Mouse (Mus musculus): Measurements from ENCODE around the gene Slc7a5. TPM values are rescaled to one million over a fixed set of nuclear protein-coding genes. Genes with fewer than 3 reads are reported as not detected.

The Slc7a5 gene
- total RNA-seq (2017), result 27.6 and 44.5 TPM in 2 replicates

DNA sequence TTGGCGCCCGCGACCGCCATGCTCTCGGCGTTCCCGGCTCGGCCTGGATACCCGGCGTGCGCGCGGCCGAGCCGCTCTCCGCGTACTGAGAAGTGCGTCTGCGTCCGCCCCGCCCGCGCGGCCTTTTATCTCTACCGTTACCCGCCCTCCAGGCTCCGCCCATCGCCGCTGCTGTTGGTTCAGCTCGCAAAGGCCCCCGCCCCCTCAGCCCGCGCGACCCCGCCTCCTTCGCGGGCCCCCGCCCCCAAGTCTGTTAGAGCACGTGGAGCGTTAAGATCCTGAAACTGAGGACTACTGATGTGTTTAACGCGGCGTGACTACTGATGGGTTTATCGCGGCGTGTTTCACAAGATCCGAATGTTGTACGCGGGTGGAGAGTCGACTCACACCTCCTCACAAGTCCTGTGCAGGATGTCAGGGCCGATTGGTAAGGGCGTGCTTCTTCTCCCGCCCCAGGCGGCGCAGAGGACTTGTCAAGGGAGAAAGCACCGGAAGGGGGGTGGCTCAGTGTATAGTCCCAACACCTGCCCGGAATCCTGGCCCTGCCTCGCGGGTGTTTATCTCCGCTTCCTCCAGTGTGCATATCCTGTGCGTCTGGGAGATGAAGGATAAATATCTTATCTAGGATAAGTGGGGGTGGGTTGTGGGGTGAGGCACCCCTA lies at the start of gene Slc7a5:
Gene Slc7a5, minus strand, starts transcription at position 108 of the 662 bp plus-strand sequence.
- ATAC-seq (replicated peaks; ENCODE audit: low read depth, poor library complexity, severe bottlenecking), result peak; percentile 70

- ATAC-seq (replicated peaks; ENCODE audit: low read depth, poor library complexity, severe bottlenecking), result peak; percentile 84
Observed at GRCm38 (mm10) chr8:121955825-121956500, 48.5 kb upstream of the Slc7a5 start.

DNA sequence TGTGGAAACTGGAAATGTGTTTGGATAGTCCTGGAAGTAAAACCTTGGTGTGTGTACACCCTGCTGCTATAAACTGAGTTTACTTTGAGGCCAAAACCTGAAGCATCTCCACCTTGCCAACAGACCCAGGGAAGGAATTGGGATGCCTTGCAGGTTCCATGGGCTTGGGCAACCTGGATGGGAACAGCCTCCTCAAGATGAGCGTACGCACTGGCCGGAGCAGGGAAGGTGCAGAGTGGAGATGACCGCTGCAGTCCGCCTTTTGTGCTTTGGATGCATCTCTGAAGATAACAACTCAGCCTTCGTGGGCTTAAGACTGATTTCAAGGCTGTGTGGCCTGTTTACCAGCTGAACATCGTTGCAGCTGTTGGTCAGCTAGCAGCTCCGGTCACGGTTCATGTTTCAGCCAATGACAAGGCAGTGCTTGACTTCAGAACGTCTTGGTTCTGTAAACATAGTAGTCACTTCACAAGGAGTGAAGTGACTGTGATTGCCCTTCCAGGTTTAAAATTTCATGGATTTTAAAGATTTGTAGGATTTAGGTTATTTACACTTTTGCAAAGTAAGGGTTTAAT lies 47.6 kb upstream of the Slc7a5 start:
- ATAC-seq (replicated peaks; ENCODE audit: low read depth, poor library complexity, severe bottlenecking), result no peak

GRCm38 (mm10) chr8:121953821-121954545 lies 46.5 kb upstream of the Slc7a5 start:
- no peak for ATAC-seq (replicated peaks; ENCODE audit: low read depth, poor library complexity, severe bottlenecking)

DNA sequence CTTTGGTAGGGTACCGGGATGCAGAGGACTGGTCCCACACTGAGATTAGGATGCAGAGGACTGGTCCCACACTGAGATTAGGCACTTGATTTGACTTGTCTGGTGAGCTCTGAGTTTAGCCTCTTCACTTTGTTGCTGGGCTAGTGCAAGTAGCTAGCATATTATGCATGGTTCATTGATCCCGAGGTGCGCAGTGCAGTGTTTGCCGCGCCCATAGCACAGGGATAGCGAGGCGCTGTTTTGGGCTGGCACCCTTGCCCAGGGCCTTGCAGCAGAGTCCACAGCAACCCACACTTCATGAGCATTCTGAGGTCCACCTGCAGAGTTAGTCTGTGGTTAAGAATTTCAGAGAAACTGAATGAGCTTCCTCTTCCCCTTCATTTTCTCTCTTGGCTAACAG lies 45.3 kb upstream of the Slc7a5 start:
- no peak for ATAC-seq (replicated peaks; ENCODE audit: low read depth, poor library complexity, severe bottlenecking)

DNA sequence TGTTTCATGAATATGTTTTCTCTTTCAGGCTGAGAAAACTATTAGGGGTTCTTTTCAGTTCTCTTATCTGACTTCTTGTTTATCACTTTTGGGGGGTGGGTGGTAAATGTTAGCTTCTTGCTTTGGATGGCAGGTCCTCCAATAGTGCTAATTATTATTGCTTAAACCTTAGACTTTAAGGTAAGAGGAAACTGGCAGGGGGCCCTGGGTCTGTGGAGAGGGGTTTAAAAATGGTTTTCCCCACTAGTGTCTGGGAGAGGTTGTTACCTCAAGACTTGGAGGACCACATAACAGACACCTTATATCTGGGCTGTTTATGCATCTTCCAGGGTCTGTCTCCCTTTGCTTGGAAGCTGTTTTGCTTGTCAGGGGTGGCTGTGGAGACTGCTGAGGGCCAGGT lies 44.6 kb upstream of the Slc7a5 start:
- no peak for ATAC-seq (replicated peaks; ENCODE audit: low read depth, poor library complexity, severe bottlenecking)

DNA sequence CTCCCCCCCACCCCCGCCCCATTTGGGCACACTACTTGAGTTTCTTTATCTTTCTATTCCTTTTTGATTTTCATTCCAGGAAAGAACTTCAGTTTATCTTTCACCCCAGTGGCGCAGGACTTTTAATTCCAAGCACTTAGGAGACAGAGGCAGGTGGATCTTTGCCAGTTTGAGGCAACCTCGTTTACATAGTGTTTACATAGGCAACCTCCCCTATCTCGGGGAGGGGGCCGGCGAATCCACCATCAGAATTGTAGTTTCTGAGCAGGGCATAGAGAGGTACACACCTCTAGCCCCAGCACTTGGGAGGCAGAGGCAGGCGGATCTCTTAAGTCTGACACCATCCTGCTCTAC lies 44.1 kb upstream of the Slc7a5 start:
- ATAC-seq (replicated peaks; ENCODE audit: low read depth, poor library complexity, severe bottlenecking), result no peak

- ATAC-seq (replicated peaks; ENCODE audit: low read depth, poor library complexity, severe bottlenecking), result no peak
Observed at GRCm38 (mm10) chr8:121950749-121951655, 43.5 kb upstream of the Slc7a5 start.

GRCm38 (mm10) chr8:121949941-121950748 lies 42.7 kb upstream of the Slc7a5 start:
- ATAC-seq (replicated peaks; ENCODE audit: low read depth, poor library complexity, severe bottlenecking), result peak; percentile 75

DNA sequence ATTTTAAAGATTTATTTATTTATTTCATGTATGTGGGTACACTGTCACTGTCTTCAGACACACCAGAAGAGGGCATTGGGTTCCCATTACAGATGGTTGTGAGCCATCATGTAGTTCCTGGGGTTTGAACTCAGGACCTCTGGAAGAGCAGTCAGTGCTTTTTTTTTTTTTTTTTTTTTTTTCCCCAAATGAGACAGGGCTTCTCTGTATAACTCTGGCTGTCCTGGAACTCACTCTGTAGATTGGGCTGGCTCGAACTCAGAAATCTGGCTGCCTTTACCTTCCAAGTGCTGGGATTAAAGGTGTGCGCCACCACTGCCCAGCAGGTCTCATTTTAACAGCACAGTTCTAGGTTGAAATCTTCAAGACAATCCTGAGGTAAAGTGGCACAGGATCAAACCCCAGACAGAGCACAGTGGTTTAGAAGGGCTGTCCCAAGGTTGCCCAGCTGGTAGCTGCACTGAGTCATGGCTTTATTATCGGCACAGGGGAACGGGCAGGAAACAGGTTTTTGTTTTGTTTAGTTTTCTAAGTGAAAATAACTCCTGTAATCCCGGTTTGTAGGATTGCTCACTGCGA lies 41.8 kb upstream of the Slc7a5 start, which contains the start of gene Banp:
Gene Banp, plus strand, starts transcription at position 529 of the 579 bp plus-strand sequence.
- ATAC-seq (replicated peaks; ENCODE audit: low read depth, poor library complexity, severe bottlenecking), result no peak

- no peak for ATAC-seq (replicated peaks; ENCODE audit: low read depth, poor library complexity, severe bottlenecking)
Observed at GRCm38 (mm10) chr8:121948321-121949145, 41.0 kb upstream of the Slc7a5 start.

- ATAC-seq (replicated peaks; ENCODE audit: low read depth, poor library complexity, severe bottlenecking), result peak; percentile 43
Observed at GRCm38 (mm10) chr8:121947753-121948141, 40.3 kb upstream of the Slc7a5 start.

- ATAC-seq (replicated peaks; ENCODE audit: low read depth, poor library complexity, severe bottlenecking), result 0 out of 2 replicates have a peak, but pooled peaks have one; percentile 0
Observed at GRCm38 (mm10) chr8:121947047-121947752, 39.7 kb upstream of the Slc7a5 start.

DNA sequence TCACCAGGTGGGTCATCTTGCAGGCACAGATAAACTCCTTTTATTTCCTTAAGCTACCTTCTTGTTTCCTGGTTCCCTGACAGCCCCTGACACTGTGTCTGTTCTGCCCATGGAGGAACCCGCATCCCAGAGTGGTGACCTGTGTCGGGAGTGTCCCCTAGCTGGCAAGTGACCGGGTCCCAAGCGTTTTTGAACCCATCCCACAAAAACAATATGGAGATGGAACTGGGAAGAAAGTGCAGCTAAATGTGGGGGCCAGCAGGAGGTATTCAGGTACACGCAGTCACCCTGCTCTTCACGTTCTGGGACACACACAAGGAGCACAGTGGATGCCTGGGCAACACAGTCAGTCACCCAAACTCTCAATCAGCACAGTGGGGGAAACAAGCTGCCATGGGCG lies 38.9 kb upstream of the Slc7a5 start:
- ATAC-seq (replicated peaks; ENCODE audit: low read depth, poor library complexity, severe bottlenecking), result no peak

DNA sequence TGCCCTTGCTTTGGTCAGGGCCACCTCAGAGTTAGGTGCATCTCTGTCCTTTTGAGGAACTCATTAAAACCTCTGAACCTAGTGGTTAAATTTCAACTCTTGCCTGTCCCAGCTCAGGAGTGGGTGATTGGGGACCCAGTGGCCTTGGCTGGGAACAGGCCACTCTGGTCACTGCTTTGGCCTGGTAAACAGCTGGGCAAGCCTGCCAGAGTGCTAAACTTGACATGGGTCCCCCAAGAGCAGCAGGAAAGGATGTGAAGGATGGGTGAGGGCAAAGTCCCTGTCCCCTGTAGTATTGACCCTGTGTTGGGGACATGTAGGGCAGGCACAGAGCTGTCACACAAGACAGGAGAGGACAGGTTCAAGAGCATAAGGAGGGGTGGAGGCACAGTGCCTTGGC lies 37.3 kb upstream of the Slc7a5 start, which contains the start of gene Car5a:
Gene Car5a, minus strand, starts transcription at position 74 of the 400 bp plus-strand sequence.
- ATAC-seq (replicated peaks; ENCODE audit: low read depth, poor library complexity, severe bottlenecking), result no peak

GRCm38 (mm10) chr8:121943716-121944115 lies 36.2 kb upstream of the Slc7a5 start:
- ATAC-seq (replicated peaks; ENCODE audit: low read depth, poor library complexity, severe bottlenecking), result no peak

- no peak for ATAC-seq (replicated peaks; ENCODE audit: low read depth, poor library complexity, severe bottlenecking)
Observed at GRCm38 (mm10) chr8:121943057-121943540, 35.6 kb upstream of the Slc7a5 start.
